8 mouse cellular contexts compared by ENCODE assay signal in genomic region chr5:115979134-115979696, GRCm38 (mm10). TPM values are rescaled to one million over a fixed set of nuclear protein-coding genes. Genes with fewer than 3 reads are reported as not detected.
DNase-seq lines count a peak whose midpoint lies in the region; ATAC-seq lines count a peak whose summit lies in the region.

No protein-coding gene starts in this region.

- H3K9me3 ChIP-seq in lung, embryonic 16.5 days (ENCODE audit: control insufficient read depth, low read length): no peaks in the 10 kb centered on the region

- no peak overlapping the region for H3K4me2 ChIP-seq in lung, embryonic 16.5 days (ENCODE audit: low read depth, low read length)

- WGBS in lung, embryonic 16.5 days: 69% methylated on average over 16 of the region's 16 CpGs

- no peaks in the 10 kb centered on the region for H3K27me3 ChIP-seq in lung, embryonic 16.5 days (ENCODE audit: control insufficient read depth, insufficient read depth, low read depth, low read length)

- ATAC-seq in lung, embryonic 16.5 days (ENCODE audit: low read depth): no peak

- H3K9ac ChIP-seq in lung, embryonic 16.5 days (ENCODE audit: low read length): no peak overlapping the region

- no peaks in the 10 kb centered on the region; the same call in 1 of the 2 replicates for H3K4me1 ChIP-seq in lung, embryonic 16.5 days (replicated peaks; ENCODE audit: control insufficient read depth, insufficient read depth, low read length)

- DNase-seq in adrenal gland, adult 2 months: peak; percentile 35
- no peak for DNase-seq in adrenal gland, adult 8-10 months
- DNase-seq in lung, adult 18-20 months: peak; percentile 26 to 37
- DNase-seq in lung, postnatal 25 days (ENCODE audit: low spot score): no peak
- DNase-seq in embryo, embryonic 9.5 days (ENCODE audit: extremely low spot score): peak; percentile 12
- peak; percentile 49 for DNase-seq in thymus, postnatal 4 days
- DNase-seq in layer of hippocampus, postnatal 36 days: no peak

- peak overlapping the region; percentile 79 for H3K27ac ChIP-seq in lung, embryonic 16.5 days (ENCODE audit: low read length)

- H3K4me3 ChIP-seq in lung, embryonic 16.5 days (ENCODE audit: low read length): no peak overlapping the region

- peaks cover 4% of the 10 kb centered on the region; the same call in 1 of the 2 replicates for H3K36me3 ChIP-seq in lung, embryonic 16.5 days (ENCODE audit: control insufficient read depth, insufficient read depth, low read length)

RNA-seq across cellular contexts. Expression of gene Prkab1, which starts 45.1 kb away (rescaled TPM):
- total RNA-seq in adrenal gland, adult 2 months (2021): 10 to 100 TPM; 60.7 to 90.8 TPM
- polyA plus RNA-seq in adrenal gland, adult 2 months (2012; rRNA removed): 118 and 163 TPM in 2 replicates
- 100 to 1,000 TPM in 1 of 4 experiments, 10 to 100 TPM in 3; 56.6 to 107 (median 62.1) TPM for total RNA-seq in adrenal gland, adult 8-10 months (2022)
- polyA plus RNA-seq in lung, embryonic 16.5 days (2015; fragmentation: Nextera tagmentation; extraction: Ambion mirVana): 80.2 and 82.8 TPM in 2 replicates
- total RNA-seq in layer of hippocampus, postnatal 36 days (2021): 10 to 100 TPM; 16.4 to 17.5 TPM

Comparison
In these comparisons a context has a peak if more than half of its experiments do, and no peak if none do; other contexts are left out.
1. DNase-seq: peak in adrenal gland, adult 2 months (single experiment), lung, adult 18-20 months (2 of 2), embryo, embryonic 9.5 days (single experiment) and thymus, postnatal 4 days (single experiment); none in adrenal gland, adult 8-10 months (single experiment), lung, postnatal 25 days (single experiment) and layer of hippocampus, postnatal 36 days (0 of 2).